Mouse (Mus musculus) ES-Bruce4 (cell line): Measurements from ENCODE around the gene Asb8. TPM values are rescaled to one million over a fixed set of nuclear protein-coding genes. Genes with fewer than 3 reads are reported as not detected.

Source experiments
- H3K27ac ChIP-seq: 2 replicates; pipeline ENCODE4 v1.5.1; 2012; ENCODE audit warnings: low read length, inconsistent platforms; ENCODE audit not compliant: insufficient read depth
- H3K27me3 ChIP-seq: 2 replicates; pipeline ENCODE4 v1.6.1; 2012; ENCODE audit warnings: mild to moderate bottlenecking, low read length, inconsistent platforms; ENCODE audit not compliant: control insufficient read depth, poor library complexity, insufficient read depth, severe bottlenecking
- H3K36me3 ChIP-seq: 2 replicates; pipeline ENCODE4 v1.6.1; 2012; ENCODE audit warnings: inconsistent platforms, mild to moderate bottlenecking, low read length, moderate library complexity; ENCODE audit not compliant: control insufficient read depth, poor library complexity, insufficient read depth, severe bottlenecking
- H3K4me1 ChIP-seq: one replicate; pipeline ENCODE4 v1.8.1; 2011; ENCODE audit warnings: low read length; ENCODE audit not compliant: control insufficient read depth, insufficient read depth
- H3K4me3 ChIP-seq: 2 replicates; pipeline ENCODE4 v1.5.1; 2011; ENCODE audit warnings: low read depth, mild to moderate bottlenecking, low read length
- H3K9ac ChIP-seq: 2 replicates; pipeline ENCODE4 v1.6.1; 2012; ENCODE audit warnings: low read depth, mild to moderate bottlenecking, inconsistent platforms; ENCODE audit not compliant: poor library complexity, severe bottlenecking
- H3K9me3 ChIP-seq: replicated peaks from 2 replicates; pipeline ENCODE4 v1.6.1; 2012; ENCODE audit warnings: mild to moderate bottlenecking, low read length, inconsistent platforms; ENCODE audit not compliant: control insufficient read depth, poor library complexity, insufficient read depth, severe bottlenecking
- CTCF ChIP-seq: IDR thresholded peaks from one replicate; pipeline ENCODE4 v1.8.1; 2011; ENCODE audit warnings: low read depth, low read length
- EP300 ChIP-seq: IDR thresholded peaks from 2 replicates; pipeline ENCODE4 v1.6.1; 2011; ENCODE audit warnings: low read depth, low read length; ENCODE audit not compliant: insufficient read depth
- POLR2A ChIP-seq: IDR thresholded peaks from one replicate; pipeline ENCODE4 v1.8.1; 2011; ENCODE audit warnings: low read length; ENCODE audit not compliant: insufficient read depth
- polyA plus RNA-seq: library from polyadenylated mRNA; stranded (reverse); fragments of >200 nt; gene quantifications from 2 replicates; pipeline ENCODE4 v1.2.4, GENCODE M21; 2011; ENCODE audit warnings: low read depth; ENCODE audit not compliant: missing spikeins, insufficient read depth, insufficient read length

Asb8 gene
- polyA plus RNA-seq, 1 experiment, result 34.7 TPM

GRCm38 (mm10) chr15:98142515-98142914 lies 22.9 kb downstream of the Asb8 start:
- TF ChIP-seq CTCF, result no peak
- TF ChIP-seq POLR2A, result no peak
- TF ChIP-seq EP300, result no peak
- Histone ChIP-seq H3K4me1 (no peaks in the 10 kb centered on the region), H3K9ac (no peak overlapping the region), H3K27ac (no peak overlapping the region), H3K4me3 (no peak overlapping the region), H3K9me3 (no peaks in the 10 kb centered on the region), H3K36me3 (peaks cover 9% of the 10 kb centered on the region), H3K27me3 (no peaks in the 10 kb centered on the region)

GRCm38 (mm10) chr15:98140809-98141208 lies 24.6 kb downstream of the Asb8 start:
- no peaks in the 10 kb centered on the region for H3K4me1 ChIP-seq
- H3K27me3 ChIP-seq, result no peaks in the 10 kb centered on the region
- no peak for TF ChIP-seq EP300
- TF ChIP-seq POLR2A, result no peak
- TF ChIP-seq CTCF, result no peak
- no peak overlapping the region for H3K4me3 ChIP-seq
- no peak overlapping the region for H3K27ac ChIP-seq
- no peaks in the 10 kb centered on the region for H3K9me3 ChIP-seq
- H3K36me3 ChIP-seq, result peaks cover 9% of the 10 kb centered on the region
- H3K9ac ChIP-seq, result no peak overlapping the region

- Histone ChIP-seq H3K36me3 (peaks cover 13% of the 10 kb centered on the region), H3K9me3 (no peaks in the 10 kb centered on the region), H3K27me3 (no peaks in the 10 kb centered on the region), H3K9ac (no peak overlapping the region), H3K4me3 (no peak overlapping the region), H3K4me1 (no peaks in the 10 kb centered on the region), H3K27ac (no peak overlapping the region)
- TF ChIP-seq POLR2A (no peak), EP300 (no peak), CTCF (no peak)
Observed at GRCm38 (mm10) chr15:98139763-98140162, 25.7 kb downstream of the Asb8 start.

- Histone ChIP-seq H3K36me3 (peaks cover 13% of the 10 kb centered on the region), H3K27me3 (no peaks in the 10 kb centered on the region), H3K27ac (no peak overlapping the region), H3K9me3 (no peaks in the 10 kb centered on the region), H3K4me3 (no peak overlapping the region), H3K4me1 (no peaks in the 10 kb centered on the region), H3K9ac (no peak overlapping the region)
- TF ChIP-seq EP300, result no peak
- no peak for TF ChIP-seq POLR2A
Observed at GRCm38 (mm10) chr15:98136871-98137270, 28.6 kb downstream of the Asb8 start.

- Histone ChIP-seq H3K27ac (no peak overlapping the region), H3K36me3 (peaks cover 6% of the 10 kb centered on the region)
- TF ChIP-seq EP300 (no peak), CTCF (no peak), POLR2A (no peak)
Observed at GRCm38 (mm10) chr15:98135671-98136070, 29.8 kb downstream of the Asb8 start.

GRCm38 (mm10) chr15:98134666-98135065 lies 30.8 kb downstream of the Asb8 start:
- H3K4me1 ChIP-seq, result no peaks in the 10 kb centered on the region
- no peak for TF ChIP-seq POLR2A
- no peak for TF ChIP-seq CTCF
- TF ChIP-seq EP300, result no peak
- H3K9ac ChIP-seq, result no peak overlapping the region
- H3K4me3 ChIP-seq, result no peak overlapping the region
- peaks cover 6% of the 10 kb centered on the region; the same call in 1 of the 2 replicates for H3K36me3 ChIP-seq
- no peaks in the 10 kb centered on the region for H3K9me3 ChIP-seq
- H3K27me3 ChIP-seq, result no peaks in the 10 kb centered on the region
- H3K27ac ChIP-seq, result no peak overlapping the region

More at GRCm38 (mm10) chr15:98135671-98136070, 29.8 kb downstream of the Asb8 start:
- Histone ChIP-seq H3K27me3 (no peaks in the 10 kb centered on the region), H3K9me3 (no peaks in the 10 kb centered on the region), H3K4me3 (no peak overlapping the region), H3K4me1 (no peaks in the 10 kb centered on the region), H3K9ac (no peak overlapping the region)
